Mouse (Mus musculus) bone marrow macrophage, adult 2 months (primary cell): Measurements from ENCODE around the gene Tmem140. TPM values are rescaled to one million over a fixed set of nuclear protein-coding genes. Genes with fewer than 3 reads are reported as not detected.

Experiments used
- H3K27ac ChIP-seq: 2 replicates; pipeline ENCODE4 v1.5.1; 2012; ENCODE audit warnings: low read depth, low read length; ENCODE audit not compliant: insufficient read depth
- H3K4me1 ChIP-seq: 2 replicates; pipeline ENCODE4 v1.6.1; 2012; ENCODE audit warnings: low read length; ENCODE audit not compliant: control insufficient read depth, insufficient read depth
- H3K4me3 ChIP-seq: 2 replicates; pipeline ENCODE4 v1.5.1; 2012; ENCODE audit warnings: mild to moderate bottlenecking, low read length, moderate library complexity; ENCODE audit not compliant: insufficient read depth
- CTCF ChIP-seq: IDR thresholded peaks from 2 replicates; pipeline ENCODE4 v1.5.1; 2012; ENCODE audit warnings: low read depth, mild to moderate bottlenecking, low read length, moderate library complexity
- POLR2A ChIP-seq: IDR thresholded peaks from 2 replicates; pipeline ENCODE4 v1.6.1; 2012; ENCODE audit warnings: mild to moderate bottlenecking, low read depth, low read length, borderline replicate concordance
- polyA plus RNA-seq: library from polyadenylated mRNA; stranded (reverse); fragments of >200 nt; gene quantifications from 2 replicates; pipeline ENCODE4 v1.2.4, GENCODE M21; 2012; ENCODE audit not compliant: missing spikeins, insufficient read depth, insufficient read length

Tmem140 gene
- polyA plus RNA-seq, 1 experiment, result 74.9 TPM

DNA sequence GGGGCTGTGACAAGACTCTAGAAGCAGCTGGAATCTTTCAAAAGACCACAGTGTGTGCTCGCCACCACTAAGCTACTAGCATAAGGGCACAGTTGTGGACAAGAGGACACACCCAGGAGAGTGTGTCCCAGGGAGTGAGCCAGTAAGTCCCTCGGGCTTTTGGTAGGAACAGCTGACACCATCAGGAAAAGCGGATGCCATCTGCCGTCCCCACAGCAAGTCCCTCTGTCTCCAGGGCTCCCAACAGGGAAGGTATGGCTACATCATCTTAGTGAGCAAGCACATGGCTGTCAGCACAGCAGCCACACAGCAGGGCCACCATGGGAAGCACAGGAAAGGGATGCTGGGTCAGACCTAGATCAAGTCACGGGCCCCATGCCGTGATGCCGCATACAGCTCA lies 32.6 kb downstream of the Tmem140 start:
- no peak overlapping the region for H3K4me3 ChIP-seq
- H3K4me1 ChIP-seq, result peaks cover 3% of the 10 kb centered on the region; the same call in 1 of the 2 replicates
- TF ChIP-seq CTCF, result no peak
- no peak for TF ChIP-seq POLR2A
- no peak overlapping the region for H3K27ac ChIP-seq

DNA sequence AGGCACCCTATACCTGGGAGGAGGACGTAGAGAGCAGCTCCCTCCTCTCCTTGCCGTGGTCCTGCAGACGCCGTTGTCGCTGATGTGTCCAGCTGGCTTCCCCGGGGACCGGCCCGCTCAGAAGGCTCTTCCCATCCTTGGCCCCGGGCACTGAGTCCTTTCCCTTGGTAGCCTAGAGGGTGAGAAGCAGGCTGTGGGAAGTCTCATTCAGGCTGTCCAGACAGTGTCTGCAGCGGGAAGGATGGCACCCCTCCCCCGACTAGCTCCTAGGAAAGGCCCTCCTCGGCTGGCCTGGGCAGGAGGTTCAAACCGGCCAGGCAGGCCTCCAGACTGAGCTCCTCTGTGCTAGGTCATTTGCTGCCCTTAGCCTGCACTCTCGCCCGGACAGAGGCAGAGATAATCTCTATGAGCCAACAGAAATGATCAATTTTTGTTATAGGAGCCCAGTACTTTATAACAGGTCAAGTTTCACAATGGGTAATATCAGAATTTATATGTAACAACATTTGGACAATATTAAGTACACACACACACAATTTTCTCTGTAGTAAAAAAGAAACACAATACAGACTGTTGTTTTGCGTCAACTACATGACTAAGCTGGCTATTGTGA lies 33.3 kb downstream of the Tmem140 start:
- TF ChIP-seq CTCF (no peak), POLR2A (no peak)
- no peak overlapping the region for H3K27ac ChIP-seq
- H3K4me1 ChIP-seq, result peaks cover 8% of the 10 kb centered on the region; the same call in 1 of the 2 replicates
- no peak overlapping the region for H3K4me3 ChIP-seq

DNA sequence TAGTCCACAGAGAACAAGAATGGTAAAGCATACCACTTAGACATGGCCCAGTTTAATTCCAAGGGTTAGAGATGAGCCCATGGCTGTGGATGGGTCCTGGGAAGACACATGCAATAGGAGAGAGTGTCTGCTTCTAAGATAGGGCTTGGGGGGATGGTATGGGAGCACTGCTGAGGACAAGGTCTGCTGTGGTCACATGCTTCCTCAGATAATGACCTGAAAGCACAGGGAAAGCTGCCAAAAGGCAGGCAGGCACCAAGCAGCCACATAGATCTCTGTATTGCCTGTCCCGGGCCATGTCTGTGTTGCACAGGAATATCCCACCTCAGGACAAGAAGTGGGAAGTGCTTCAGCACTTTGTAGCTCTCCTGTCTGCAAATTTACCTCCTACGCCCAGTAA lies 36.2 kb downstream of the Tmem140 start:
- Histone ChIP-seq H3K4me1 (peaks cover 32% of the 10 kb centered on the region), H3K27ac (no peak overlapping the region), H3K4me3 (no peak overlapping the region)
- TF ChIP-seq POLR2A (no peak), CTCF (no peak)

DNA sequence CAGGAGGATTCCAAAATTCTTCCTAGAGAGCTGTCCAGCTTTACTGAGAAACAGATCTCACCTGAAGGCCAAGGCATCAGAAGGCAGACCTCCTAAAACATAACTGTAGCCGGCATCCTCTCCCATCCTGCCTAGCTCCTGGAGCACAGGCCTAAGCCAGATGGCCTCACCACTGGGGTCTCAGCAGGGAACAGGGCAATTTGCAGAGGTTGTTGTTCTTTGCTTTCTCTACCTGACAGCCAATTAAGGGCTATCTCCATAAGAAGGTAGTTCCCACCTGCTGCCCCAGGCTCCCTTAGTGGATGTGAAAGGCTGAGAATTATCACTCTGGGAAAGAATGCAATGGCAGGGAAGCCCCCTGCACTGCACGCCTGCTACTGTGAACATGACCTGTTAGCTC lies 38.0 kb downstream of the Tmem140 start:
- Histone ChIP-seq H3K4me3 (no peak overlapping the region), H3K27ac (no peak overlapping the region), H3K4me1 (peaks cover 49% of the 10 kb centered on the region)
- no peak for TF ChIP-seq CTCF
- TF ChIP-seq POLR2A, result no peak

DNA sequence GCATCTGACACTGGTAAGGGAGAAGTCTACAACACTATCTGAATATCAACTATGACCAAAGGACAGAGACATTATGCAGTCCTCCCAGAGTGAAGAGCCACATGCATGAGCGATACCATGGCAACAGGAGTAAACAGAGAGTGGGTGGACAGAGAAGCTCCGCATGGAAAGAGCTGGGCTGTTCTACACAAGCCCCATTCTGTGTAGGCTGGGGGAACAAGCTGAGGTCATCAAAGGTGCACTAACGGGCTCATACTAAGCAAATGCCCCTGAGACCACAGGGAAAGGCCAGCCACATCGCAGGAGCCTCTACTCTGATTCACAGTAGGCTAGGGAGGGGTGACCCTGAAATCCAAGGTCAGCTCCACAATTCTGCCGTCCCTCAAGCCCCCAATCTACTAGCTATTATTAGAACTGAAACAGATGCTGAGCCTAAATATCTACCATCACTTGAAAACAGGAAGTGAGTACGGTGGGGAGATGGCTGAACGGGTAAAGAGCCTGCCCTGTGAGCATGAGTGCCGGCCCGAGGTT lies 39.0 kb downstream of the Tmem140 start:
- peak overlapping the region; percentile 7 for H3K27ac ChIP-seq
- H3K4me1 ChIP-seq, result peaks cover 58% of the 10 kb centered on the region
- H3K4me3 ChIP-seq, result no peak overlapping the region
- TF ChIP-seq CTCF, result no peak

DNA sequence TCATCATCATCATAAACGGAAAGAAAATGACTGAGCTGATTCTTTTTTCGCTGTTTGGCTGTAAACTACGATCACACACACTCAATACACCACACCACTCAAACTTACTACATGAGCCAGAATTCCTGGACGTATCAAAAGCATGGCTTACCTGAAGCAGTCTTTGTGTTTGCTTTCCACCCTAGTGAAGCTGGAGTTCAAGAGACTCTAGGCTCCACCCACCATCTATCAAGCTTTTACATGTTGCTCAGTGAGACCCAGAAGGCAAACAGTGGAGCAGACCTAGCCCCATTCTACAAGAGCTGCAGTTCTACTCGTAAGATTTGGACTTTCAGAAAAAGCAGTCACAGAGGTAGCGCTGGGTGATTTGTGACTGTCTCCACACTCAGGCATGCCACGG lies 39.6 kb downstream of the Tmem140 start:
- H3K27ac ChIP-seq, result peak overlapping the region; percentile 7
- no peak overlapping the region; the same call in 1 of the 2 replicates for H3K4me3 ChIP-seq
- TF ChIP-seq POLR2A, result no peak
- no peak for TF ChIP-seq CTCF
- H3K4me1 ChIP-seq, result peaks cover 62% of the 10 kb centered on the region

DNA sequence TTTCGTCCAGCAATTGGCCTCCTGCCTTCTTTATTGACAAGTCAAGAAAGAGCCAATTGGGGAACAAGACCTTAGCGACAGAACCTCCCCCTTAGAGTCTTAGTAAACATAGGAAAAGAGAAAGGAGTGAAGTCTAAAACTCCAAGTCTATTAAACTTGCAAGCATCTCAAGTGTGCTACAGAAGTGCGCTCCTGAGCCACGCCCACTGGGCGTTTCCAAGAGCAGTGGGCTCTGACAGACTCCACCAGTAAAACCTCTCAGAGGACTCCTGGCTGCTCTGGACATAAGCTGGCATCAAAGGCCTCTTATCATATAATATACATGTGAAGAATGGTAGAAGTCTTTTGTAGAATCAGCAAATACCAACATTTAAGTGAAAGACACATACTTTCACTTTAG lies 40.5 kb downstream of the Tmem140 start:
- peaks cover 64% of the 10 kb centered on the region for H3K4me1 ChIP-seq

DNA sequence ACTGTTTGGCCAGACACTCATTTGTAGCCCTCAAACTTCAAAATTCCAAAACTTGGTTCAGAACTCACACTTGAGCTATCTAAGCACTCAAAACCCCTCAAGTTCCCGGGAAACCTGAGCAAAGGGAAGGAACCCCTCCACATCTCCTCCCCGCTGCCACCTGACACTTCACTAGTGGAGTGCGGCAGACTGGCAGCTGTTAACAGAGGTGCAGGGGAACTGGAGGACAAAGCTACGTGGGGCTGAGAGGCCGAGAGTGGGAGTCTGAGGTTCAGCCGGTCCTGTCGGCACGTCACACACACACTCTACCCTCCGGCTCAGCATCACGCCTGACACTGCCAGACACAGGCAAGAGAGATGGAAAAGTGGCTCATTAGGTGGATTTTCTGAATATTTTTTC lies 40.9 kb downstream of the Tmem140 start:
- Histone ChIP-seq H3K4me3 (no peak overlapping the region), H3K27ac (no peak overlapping the region), H3K4me1 (peaks cover 64% of the 10 kb centered on the region)
- TF ChIP-seq CTCF (no peak), POLR2A (no peak)

More for the DNA sequence above, 40.5 kb downstream of the Tmem140 start:
- H3K27ac ChIP-seq, result no peak overlapping the region
- TF ChIP-seq CTCF (no peak), POLR2A (no peak)
- no peak overlapping the region for H3K4me3 ChIP-seq

DNA sequence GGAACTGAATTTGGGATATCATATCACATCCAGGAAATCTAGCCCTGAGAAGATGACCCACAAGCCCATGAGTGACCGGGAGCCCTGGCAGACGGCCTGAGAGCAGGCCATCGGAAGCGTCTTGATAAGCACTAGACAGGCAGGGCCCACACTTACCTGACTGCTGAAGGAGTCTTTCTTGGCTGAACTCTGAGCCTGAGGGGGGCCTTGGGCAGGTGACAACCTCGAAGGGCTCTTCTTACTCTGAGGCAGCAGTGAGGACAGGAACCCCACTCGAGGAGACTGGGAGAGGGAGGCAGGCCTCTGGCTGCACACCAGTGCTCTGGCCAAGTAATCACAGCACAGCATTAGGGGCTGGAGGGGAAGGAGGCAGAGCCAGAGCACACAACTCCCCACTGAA lies 41.4 kb downstream of the Tmem140 start:
- H3K27ac ChIP-seq, result peak overlapping the region; percentile 5
- TF ChIP-seq POLR2A, result no peak
- TF ChIP-seq CTCF, result no peak
- no peak overlapping the region for H3K4me3 ChIP-seq
- peaks cover 64% of the 10 kb centered on the region for H3K4me1 ChIP-seq

DNA sequence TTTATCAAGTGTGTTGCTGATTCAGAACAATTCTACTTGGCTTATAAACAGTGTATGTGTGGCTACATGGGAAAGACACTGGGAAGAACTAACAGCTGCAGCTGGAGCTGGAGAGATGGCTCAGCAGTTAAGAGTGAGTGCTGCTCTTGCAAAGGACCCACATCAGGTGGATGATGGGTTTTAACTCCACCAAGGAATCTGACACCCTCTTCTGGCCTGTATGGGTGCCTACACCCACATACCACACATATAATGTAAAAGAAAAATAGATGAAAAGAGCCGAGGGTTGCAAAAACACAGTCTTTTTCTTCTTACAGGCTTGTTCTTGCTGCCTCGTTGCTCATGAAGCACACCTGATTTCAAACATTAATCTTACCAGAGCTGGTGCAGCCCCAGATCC lies 43.2 kb downstream of the Tmem140 start:
- peak overlapping the region; percentile 34 for H3K4me3 ChIP-seq
- TF ChIP-seq POLR2A, result no peak
- TF ChIP-seq CTCF, result no peak
- H3K4me1 ChIP-seq, result peaks cover 57% of the 10 kb centered on the region
- peak overlapping the region; percentile 97 for H3K27ac ChIP-seq

DNA sequence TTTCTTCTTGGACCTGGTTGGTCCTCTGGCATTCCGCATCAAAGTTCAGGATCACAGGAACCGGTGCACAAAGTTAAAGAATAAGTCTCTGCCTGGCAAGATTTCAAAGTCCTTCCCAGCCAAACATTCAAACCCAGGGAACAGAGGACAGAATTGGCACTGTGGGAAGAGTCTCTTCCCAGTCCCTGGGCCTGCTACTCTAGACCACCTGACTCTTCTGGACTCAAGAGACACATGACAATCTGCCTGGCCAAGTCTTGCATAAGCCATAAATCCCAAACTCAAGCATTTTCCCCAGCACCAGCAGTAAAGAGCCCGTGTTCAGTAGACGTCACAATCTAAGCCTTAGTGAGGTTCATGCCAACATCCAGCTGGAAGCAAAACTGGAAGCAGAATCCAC lies 43.7 kb downstream of the Tmem140 start:
- TF ChIP-seq POLR2A, result no peak
- TF ChIP-seq CTCF, result no peak
- peaks cover 58% of the 10 kb centered on the region for H3K4me1 ChIP-seq
- peak overlapping the region; percentile 34 for H3K4me3 ChIP-seq
- peak overlapping the region; percentile 97 for H3K27ac ChIP-seq
